Mouse (Mus musculus): Measurements from ENCODE around the gene Cstf1.
A peak's percentile ranks its signal among the peaks of the same experiment; 100 is the strongest.

The Cstf1 gene

GRCm38 (mm10) chr2:172370411-172371223 is at the start of gene Cstf1, which contains the start of gene Aurka:
Gene Cstf1, plus strand, starts transcription at chr2:172370681.
Gene Aurka, minus strand, starts transcription at chr2:172370535.
- DNase-seq (ENCODE audit: low read depth, low spot score): peak; percentile 93

- no peak for DNase-seq (ENCODE audit: low read depth, low spot score)
Observed at GRCm38 (mm10) chr2:172320878-172321277, 49.6 kb upstream of the Cstf1 start.

DNA sequence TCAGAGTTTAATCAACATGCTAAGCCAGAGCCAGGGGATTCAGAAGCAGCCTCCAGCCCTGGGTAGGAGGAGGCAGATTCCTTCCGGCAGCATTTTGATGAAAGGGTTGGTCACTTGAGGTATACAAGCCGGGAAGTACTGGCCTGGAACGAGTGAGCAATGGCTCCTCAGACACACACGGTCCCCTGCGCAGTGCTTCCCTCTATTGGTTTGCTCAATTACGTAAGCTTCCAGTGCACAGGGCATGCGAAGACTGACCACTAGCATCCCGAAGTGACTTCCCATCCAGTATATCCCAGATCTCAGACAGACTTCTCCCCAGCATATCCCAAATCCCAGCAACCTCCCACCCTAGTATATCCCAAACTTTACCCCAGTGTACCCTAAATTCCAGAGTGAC is 42.2 kb upstream of the Cstf1 start:
- DNase-seq (ENCODE audit: low read depth, low spot score): no peak

DNA sequence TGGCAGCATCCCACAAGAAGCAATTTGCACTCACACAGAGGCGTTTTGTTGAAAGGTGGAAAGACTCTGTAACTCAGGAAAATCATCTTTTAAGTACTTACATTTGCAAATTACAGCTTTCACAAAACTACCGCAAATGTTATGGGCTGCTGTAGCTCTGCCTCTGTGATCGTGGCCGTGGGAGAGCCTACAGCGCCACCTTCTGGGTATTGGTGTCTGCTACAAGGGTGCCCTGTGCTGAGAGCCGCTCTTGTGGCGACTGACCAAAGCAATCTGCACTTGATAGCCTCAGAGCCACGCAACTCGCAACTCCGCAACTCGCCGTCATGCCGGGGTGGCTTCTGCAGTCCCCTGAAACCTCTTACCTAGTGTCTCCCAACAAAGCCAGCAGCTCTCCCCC is 41.3 kb upstream of the Cstf1 start:
- DNase-seq (ENCODE audit: low read depth, low spot score): no peak

DNA sequence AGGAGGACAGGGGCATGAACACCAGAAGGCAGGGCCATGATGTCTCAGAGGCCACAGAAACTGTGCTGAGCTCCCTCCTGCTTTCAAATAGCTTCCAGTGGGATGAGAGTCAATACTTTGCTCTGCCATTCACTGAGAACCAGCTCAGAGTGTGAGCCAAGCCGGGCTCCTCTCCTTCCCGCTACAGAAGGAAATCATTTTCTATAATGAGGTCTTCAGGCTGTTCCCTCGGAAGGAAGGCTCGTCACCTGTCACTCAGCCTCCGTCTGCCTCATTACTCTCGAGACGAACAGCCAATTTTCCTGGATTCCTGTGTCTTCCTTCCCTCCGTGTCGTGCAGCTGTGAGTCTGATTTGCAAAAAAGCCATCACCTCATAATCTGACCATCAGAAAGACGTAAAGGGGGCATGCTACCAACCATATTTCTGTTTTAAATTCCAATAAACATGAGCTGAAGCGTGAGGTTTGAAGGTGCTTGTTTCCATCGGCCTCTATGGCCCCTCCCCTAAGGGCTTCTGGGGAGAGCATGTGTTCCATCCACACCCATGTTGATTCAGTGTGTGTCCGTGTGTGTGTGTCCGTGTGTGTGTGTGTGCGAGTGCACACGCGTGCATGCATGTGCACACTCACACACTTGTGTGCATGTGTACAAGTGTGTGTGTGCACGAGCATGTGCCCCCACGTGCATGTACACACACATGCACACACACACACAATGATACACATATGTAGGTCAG is 32.1 kb upstream of the Cstf1 start:
- no peak for DNase-seq (ENCODE audit: low read depth, low spot score)

- DNase-seq (ENCODE audit: low read depth, low spot score): no peak
Observed at GRCm38 (mm10) chr2:172340936-172341335, 29.5 kb upstream of the Cstf1 start.

DNA sequence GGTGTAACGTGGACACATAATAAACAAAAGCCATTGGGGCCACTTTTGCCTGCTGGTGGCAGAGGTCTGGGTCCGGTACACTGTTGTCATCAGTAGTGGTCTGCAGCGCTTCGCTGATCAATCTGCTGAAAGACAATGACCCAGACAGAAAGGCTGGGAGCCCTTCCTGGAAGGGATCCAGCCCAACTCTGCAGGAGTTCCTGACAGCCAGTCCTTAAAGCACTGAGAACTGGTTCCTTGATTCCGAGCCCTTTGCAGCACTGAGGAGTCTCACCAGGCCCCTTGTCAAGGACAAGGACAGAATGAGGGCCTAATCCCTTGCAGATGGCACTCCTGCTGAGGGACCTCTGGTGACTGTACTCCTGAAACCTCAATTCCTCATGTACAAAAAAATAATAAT is 28.9 kb upstream of the Cstf1 start:
- no peak for DNase-seq (ENCODE audit: low read depth, low spot score)

DNA sequence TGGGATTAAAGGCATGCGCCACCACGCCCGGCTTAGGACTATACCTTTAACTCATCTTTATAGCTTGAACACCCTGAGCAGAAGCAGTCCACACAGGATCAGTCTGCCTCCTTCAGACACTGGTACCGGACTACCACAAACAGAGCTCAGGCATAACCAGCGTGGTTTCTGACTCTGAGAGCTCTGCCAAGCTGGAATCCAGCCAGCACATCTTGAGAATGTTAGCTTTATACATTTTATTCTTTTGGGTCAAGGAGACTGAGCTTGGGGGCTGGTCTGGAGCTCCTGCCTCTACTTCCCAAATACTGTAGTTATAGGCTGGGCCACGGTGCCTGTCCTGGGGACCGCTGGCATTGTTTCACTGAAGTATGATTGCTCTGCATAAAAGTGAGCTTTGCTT is 26.7 kb upstream of the Cstf1 start:
- no peak for DNase-seq (ENCODE audit: low read depth, low spot score)

GRCm38 (mm10) chr2:172344669-172345068 is 25.8 kb upstream of the Cstf1 start:
- DNase-seq (ENCODE audit: low read depth, low spot score): no peak

DNA sequence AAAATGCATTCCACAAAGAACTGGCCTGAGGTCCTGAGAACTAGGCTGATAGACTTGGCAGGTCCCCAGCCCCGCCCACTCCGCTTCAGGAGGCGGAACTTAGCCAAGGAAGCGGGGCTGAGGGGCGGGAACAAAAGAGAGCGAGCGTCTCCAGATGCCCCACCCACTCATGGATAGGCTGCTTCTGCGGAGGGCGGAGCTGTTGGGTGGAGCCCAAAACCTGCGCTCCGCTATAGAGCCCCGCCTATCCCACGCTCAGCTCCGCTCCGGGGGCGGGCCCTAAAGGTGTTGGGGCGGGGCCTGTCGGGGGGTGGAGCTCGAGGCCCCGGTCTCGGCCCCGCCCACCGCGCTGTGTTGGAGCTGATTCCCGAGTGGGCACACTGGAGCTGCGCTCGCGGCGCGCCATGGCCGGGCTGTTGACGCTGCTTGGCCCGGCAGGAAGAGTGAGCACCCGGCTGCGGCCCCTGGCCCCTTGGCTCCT is 25.2 kb upstream of the Cstf1 start, which contains the start of gene Fam210b:
Fam210b (plus strand) TSS at position 308 of the 481 bp plus-strand sequence.
- peak; percentile 97 for DNase-seq (ENCODE audit: low read depth, low spot score)

- peak; percentile 36 for DNase-seq (ENCODE audit: low read depth, low spot score)
Observed at GRCm38 (mm10) chr2:172346034-172346929, 24.2 kb upstream of the Cstf1 start.

GRCm38 (mm10) chr2:172346933-172347611 is 23.4 kb upstream of the Cstf1 start:
- no peak for DNase-seq (ENCODE audit: low read depth, low spot score)

DNA sequence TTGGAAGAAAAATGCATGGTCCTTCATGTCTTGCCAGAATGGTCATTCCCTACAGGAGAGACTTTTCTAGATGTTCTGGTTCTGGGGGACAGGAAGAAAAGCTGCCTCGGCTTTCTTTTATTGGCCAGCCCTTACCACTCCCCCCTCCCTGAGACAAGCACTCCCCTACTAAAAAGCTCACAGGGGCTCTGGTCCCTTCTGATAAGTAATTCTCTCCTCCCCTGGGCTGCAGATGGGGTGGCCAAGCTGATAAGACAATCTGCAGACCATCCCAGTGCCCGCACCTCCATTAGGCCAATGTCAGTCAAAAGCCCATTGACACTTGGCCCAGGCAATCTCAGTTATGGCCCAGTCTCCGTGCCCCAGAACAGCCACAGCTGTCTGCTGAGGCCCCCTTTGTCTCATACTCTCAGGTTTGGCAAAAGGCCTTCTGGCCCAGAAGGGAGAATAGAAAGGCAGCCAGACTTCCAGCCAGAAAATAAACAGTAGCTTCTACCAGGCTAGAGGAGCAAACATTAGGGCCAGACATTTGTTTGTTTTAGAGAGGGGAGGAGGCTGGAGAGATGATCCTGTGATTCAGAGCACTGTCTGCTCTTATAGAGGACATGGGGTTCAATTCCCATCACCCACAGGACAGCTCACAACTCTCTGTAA is 22.1 kb upstream of the Cstf1 start:
- DNase-seq (ENCODE audit: low read depth, low spot score): no peak

DNA sequence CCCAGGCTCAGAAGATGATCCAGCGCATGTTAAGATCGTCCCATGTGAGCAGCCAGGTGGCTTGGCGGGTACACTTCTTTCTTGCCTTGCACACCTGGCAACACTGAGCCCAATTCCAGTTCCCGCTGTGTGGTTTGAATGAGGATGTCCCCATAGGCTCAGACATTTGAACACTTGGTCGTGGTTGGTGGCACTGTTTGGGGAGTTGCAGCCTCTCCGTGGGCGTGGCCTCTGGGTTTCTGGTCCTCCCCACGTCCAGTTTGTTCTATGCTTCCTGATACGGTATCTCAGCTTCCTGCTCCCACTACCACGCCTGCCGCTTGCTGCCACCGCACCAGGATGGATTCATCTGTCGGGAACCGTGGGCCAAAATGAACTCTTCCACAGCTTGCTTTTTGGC is 20.7 kb upstream of the Cstf1 start:
- DNase-seq (ENCODE audit: low read depth, low spot score): no peak

DNA sequence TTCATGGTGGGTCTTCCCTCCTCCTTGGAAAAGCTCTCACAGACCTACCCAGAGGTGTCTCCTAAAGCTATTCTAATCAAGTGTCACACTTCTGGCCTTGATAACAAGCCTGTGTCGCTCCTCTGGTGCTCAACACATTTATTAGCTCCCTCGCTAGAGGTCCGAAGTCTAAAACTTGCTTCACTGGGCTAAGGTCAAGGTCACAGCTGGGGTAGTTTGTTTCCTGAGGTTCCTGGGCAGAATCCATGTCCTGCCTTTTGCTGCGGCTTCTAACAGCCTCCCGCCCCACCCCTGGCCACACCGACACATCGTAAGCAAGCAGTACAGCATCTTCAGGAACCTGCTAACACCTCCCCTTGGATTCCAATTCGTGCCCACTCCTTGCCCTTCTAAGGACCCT is 19.7 kb upstream of the Cstf1 start:
- no peak for DNase-seq (ENCODE audit: low read depth, low spot score)

GRCm38 (mm10) chr2:172353218-172353617 is 17.3 kb upstream of the Cstf1 start:
- DNase-seq (ENCODE audit: low read depth, low spot score): no peak

DNA sequence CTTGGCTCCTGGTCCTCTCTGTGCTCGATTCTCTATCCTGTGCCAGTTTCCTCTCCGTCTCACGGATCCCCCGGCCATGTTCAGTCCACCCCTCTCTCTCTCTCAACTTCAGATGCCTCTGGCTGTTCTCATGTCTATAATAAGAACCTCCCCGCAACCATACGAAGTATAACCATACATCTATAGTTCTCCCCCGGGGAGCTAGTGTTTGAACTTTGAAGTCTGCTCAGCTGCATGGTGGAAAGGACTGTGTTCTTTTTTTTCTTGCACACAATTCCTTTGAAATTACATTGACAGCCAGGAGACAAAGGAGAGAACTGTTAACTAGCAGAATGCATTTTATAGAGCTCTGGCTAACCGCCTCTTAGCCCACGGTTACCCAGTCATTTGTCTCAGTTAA is 15.7 kb upstream of the Cstf1 start:
- DNase-seq (ENCODE audit: low read depth, low spot score): no peak

DNA sequence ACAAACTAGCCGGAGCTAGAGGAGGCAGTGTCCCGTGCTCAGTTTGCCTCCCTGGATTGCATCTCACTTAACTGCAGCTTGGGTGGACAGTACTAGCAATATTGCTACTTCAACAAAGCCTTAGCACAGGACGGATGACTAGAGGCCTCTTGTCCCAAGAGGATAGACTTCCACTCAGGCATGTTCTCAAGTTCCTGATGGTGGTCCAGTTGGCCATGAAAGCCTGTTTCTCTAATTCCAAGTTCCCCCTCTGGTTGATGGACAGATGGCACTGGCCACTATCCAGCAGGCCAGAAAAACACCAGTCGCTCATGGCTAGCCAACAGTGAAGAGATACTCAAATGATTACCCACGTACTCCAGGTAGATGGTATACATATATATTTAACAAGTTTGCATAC is 14.6 kb upstream of the Cstf1 start:
- DNase-seq (ENCODE audit: low read depth, low spot score): no peak

DNA sequence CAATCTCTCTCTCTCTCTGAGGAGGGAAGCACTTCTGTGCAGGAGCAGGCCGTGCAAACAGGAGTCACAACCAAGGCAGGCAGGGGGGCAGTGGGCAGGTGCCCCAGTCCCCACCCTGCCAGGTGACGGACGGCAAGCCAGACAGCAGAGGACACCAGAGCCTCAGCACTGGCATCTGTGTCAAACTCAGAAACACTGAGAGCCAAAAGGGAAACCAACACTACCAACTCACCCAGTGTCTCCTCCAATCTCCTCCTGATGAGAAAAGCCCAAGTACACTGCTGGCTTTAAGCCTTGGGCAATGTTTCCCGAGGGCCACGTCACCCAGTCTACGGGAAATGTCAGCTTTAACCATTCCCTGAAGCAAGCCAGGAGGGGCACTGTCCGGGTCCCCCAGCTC is 7.3 kb upstream of the Cstf1 start:
- DNase-seq (ENCODE audit: low read depth, low spot score): peak; percentile 66

DNA sequence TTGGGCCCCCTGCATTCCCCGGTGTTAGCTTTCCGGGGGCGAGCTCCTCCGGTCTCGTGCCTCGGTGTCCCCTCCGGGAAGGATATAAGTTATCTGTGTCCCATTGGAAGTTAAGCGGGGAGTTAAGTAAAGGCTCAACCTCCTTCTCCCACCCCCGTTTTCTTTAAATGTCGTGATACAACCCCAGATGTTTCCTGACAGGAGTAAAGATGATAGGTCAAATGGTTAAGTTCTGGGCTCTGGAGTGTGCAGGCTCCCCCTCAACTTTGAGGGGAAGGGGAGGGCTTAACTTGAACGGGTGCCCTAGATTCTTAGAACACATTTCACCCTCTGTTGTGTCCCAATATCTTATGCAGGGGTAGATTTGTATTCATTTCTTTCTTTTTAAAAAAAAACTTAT is 777 bp downstream of the Cstf1 start:
- DNase-seq (ENCODE audit: low read depth, low spot score): no peak

GRCm38 (mm10) chr2:172376551-172376950 is 6.1 kb downstream of the Cstf1 start:
- peak; percentile 69 for DNase-seq (ENCODE audit: low read depth, low spot score)
